Mouse (Mus musculus) myocyte (in vitro differentiated cells): ENCODE results near the gene Vps4a.

Experiments used
- CEBPB ChIP-seq: IDR thresholded peaks from 2 replicates; pipeline ENCODE4 v1.6.1; 2011; ENCODE audit warnings: mild to moderate bottlenecking, moderate library complexity; ENCODE audit not compliant: poor library complexity, insufficient read depth, severe bottlenecking
- E2F4 ChIP-seq: IDR thresholded peaks from one replicate; pipeline ENCODE4 v1.6.1; 2011; ENCODE audit warnings: mild to moderate bottlenecking, control low read depth, moderate library complexity; ENCODE audit not compliant: insufficient read depth
- MAX ChIP-seq: IDR thresholded peaks from one replicate; pipeline ENCODE4 v1.6.1; 2011; ENCODE audit warnings: low read depth, mild to moderate bottlenecking, control low read depth
- MYOD1 ChIP-seq, 3 experiments: IDR thresholded peaks; one replicate each; pipeline ENCODE4 v1.6.1; 2011; ENCODE audit warnings: control low read depth in 2 of 3, low read depth in 2 of 3, mild to moderate bottlenecking in 2 of 3, moderate library complexity in 1 of 3; ENCODE audit not compliant: insufficient read length in 2 of 3, control insufficient read depth in 1 of 3
- MYOG ChIP-seq, 3 experiments: IDR thresholded peaks; one replicate each; pipeline ENCODE4 v1.6.1; 2011; ENCODE audit warnings: control low read depth in 2 of 3, low read depth in 2 of 3, mild to moderate bottlenecking in 2 of 3; ENCODE audit not compliant: insufficient read length in 2 of 3, control insufficient read depth in 1 of 3, insufficient read depth in 1 of 3
- POLR2A ChIP-seq: IDR thresholded peaks from one replicate; pipeline ENCODE4 v1.6.1; 2011; ENCODE audit warnings: low read depth, mild to moderate bottlenecking, control low read depth, moderate library complexity; ENCODE audit not compliant: insufficient read length
- POLR2AphosphoS2 ChIP-seq: IDR thresholded peaks from one replicate; pipeline ENCODE4 v1.6.1; 2011; ENCODE audit warnings: low read depth, control low read depth; ENCODE audit not compliant: insufficient read length
- REST ChIP-seq: IDR thresholded peaks from one replicate; pipeline ENCODE4 v1.6.1; 2011; ENCODE audit warnings: mild to moderate bottlenecking, control low read depth, moderate library complexity; ENCODE audit not compliant: insufficient read depth, insufficient read length
- SRF ChIP-seq: IDR thresholded peaks from one replicate; pipeline ENCODE4 v1.6.1; 2011; ENCODE audit warnings: low read depth; ENCODE audit not compliant: control insufficient read depth, insufficient read length
- TCF12 ChIP-seq: IDR thresholded peaks from one replicate; pipeline ENCODE4 v1.6.1; 2011; ENCODE audit warnings: mild to moderate bottlenecking, control low read depth; ENCODE audit not compliant: poor library complexity, insufficient read depth, severe bottlenecking
- TCF3 ChIP-seq: IDR thresholded peaks from one replicate; pipeline ENCODE4 v1.6.1; 2011; ENCODE audit warnings: low read depth, control low read depth; ENCODE audit not compliant: insufficient read length
- USF1 ChIP-seq: IDR thresholded peaks from one replicate; pipeline ENCODE4 v1.6.1; 2011; ENCODE audit warnings: low read depth, mild to moderate bottlenecking, control low read depth, moderate library complexity

DNA sequence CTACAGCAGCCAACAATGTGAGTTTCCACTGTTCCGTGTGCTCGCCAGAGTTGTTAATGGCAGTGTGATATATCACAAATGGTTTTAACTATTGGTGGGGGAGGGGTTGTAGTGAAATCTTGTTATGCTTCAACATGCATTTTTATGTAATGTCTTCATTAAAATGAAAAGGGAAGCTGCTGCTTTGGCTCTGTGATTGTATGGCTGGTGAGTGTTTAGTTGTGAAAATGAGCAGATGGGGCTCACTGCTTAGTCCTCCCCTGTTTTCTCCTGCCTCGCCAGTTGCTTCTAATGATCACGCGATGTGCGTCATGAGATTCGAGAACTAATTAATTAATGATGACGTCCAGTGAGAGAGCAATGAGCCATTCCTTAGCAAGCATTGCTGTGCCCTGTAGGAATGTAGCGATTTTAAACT, 45.6 kb upstream of the Vps4a start:
- no peak for TF ChIP-seq POLR2A
- TF ChIP-seq MYOD1 (IDR thresholded peaks at IDR 0.05; ENCODE audit: control insufficient read depth in 1 of 3, insufficient read length in 2 of 3, low read depth in 2 of 3) = no peak
- no peak for TF ChIP-seq E2F4
- no peak for TF ChIP-seq TCF12
- no peak for TF ChIP-seq SRF
- TF ChIP-seq POLR2AphosphoS2 = no peak
- TF ChIP-seq MYOG (IDR thresholded peaks at IDR 0.05; ENCODE audit: control insufficient read depth in 1 of 3, insufficient read depth in 1 of 3, insufficient read length in 2 of 3, low read depth in 2 of 3) = no peak
- no peak for TF ChIP-seq MAX
- no peak for TF ChIP-seq REST
- no peak for TF ChIP-seq CEBPB
- no peak for TF ChIP-seq USF1
- TF ChIP-seq TCF3 = no peak
